Mouse (Mus musculus): Measurements from ENCODE around the gene Ppp2r3c. TPM values are rescaled to one million over a fixed set of nuclear protein-coding genes. Genes with fewer than 3 reads are reported as not detected.
"Not testable (repeated sequence)": the region's sequence is repeated elsewhere in the genome, so short reads cannot be mapped to it uniquely, and the experiment has no call there.

The Ppp2r3c gene
- total RNA-seq, 1 experiment = 11.7 TPM

- peak; percentile 76 for TF ChIP-seq ZNF384 (IDR thresholded peaks at IDR 0.05; ENCODE audit: low read depth, low read length)
- H3K9me3 ChIP-seq (ENCODE audit: control insufficient read depth, insufficient read depth, low read depth, low read length); H3K36me3 ChIP-seq (ENCODE audit: control insufficient read depth, insufficient read depth, low read length, poor library complexity, severe bottlenecking); H3K4me3 ChIP-seq (ENCODE audit: insufficient read depth in 1 of 2, low read depth in 1 of 2, low read length in 2 of 2, poor library complexity in 1 of 2, severe bottlenecking in 1 of 2); H3K4me1 ChIP-seq (ENCODE audit: control insufficient read depth in 2 of 2, insufficient read depth in 2 of 2, low read length in 2 of 2, poor library complexity in 1 of 2); DNase-seq (ENCODE audit: low read depth, low spot score); H3K9ac ChIP-seq (ENCODE audit: insufficient read depth, low read depth, low read length, poor library complexity, severe bottlenecking); H3K27ac ChIP-seq (ENCODE audit: insufficient read depth, low read depth, low read length, poor library complexity, severe bottlenecking); in situ Hi-C loops (cut with MboI; ENCODE audit: low sequenced_read_pairs in 2 of 2, unreplicated experiment in 2 of 2): not testable (repeated sequence)
These were observed 35.7 kb upstream of the Ppp2r3c start for GRCm38 (mm10) chr12:55338490-55338889.

GRCm38 (mm10) chr12:55333662-55334061 is 30.9 kb upstream of the Ppp2r3c start:
- H3K9ac ChIP-seq (ENCODE audit: insufficient read depth, low read depth, low read length, poor library complexity, severe bottlenecking) = no peak overlapping the region
- no peaks in the 10 kb centered on the region for H3K36me3 ChIP-seq (ENCODE audit: control insufficient read depth, insufficient read depth, low read length, poor library complexity, severe bottlenecking)
- peaks cover 0 to 2% of the 10 kb centered on the region in 2 experiments; a peak in 1 of 4 replicates for H3K4me1 ChIP-seq (ENCODE audit: control insufficient read depth in 2 of 2, insufficient read depth in 2 of 2, low read length in 2 of 2, poor library complexity in 1 of 2)
- no peak overlapping the region for H3K27ac ChIP-seq (ENCODE audit: insufficient read depth, low read depth, low read length, poor library complexity, severe bottlenecking)
- no peak overlapping the region for H3K4me3 ChIP-seq (ENCODE audit: insufficient read depth in 1 of 2, low read depth in 1 of 2, low read length in 2 of 2, poor library complexity in 1 of 2, severe bottlenecking in 1 of 2)
- in situ Hi-C loops (cut with MboI; ENCODE audit: low sequenced_read_pairs in 2 of 2, unreplicated experiment in 2 of 2) = no loop called here
- TF ChIP-seq HCFC1 (IDR thresholded peaks at IDR 0.05; ENCODE audit: borderline replicate concordance, insufficient read depth, low read length) = no peak
- no peak for TF ChIP-seq MAFK (IDR thresholded peaks at IDR 0.05; ENCODE audit: insufficient read depth, low read depth, low read length)
- no peak for TF ChIP-seq CHD2 (IDR thresholded peaks at IDR 0.05; ENCODE audit: low read depth, low read length)
- H3K9me3 ChIP-seq (ENCODE audit: control insufficient read depth, insufficient read depth, low read depth, low read length) = no peaks in the 10 kb centered on the region
- DNase-seq (ENCODE audit: low read depth, low spot score) = no peak

GRCm38 (mm10) chr12:55329351-55329750 is 26.6 kb upstream of the Ppp2r3c start:
- no peak overlapping the region for H3K27ac ChIP-seq (ENCODE audit: insufficient read depth, low read depth, low read length, poor library complexity, severe bottlenecking)
- H3K4me1 ChIP-seq (ENCODE audit: control insufficient read depth in 2 of 2, insufficient read depth in 2 of 2, low read length in 2 of 2, poor library complexity in 1 of 2) = peaks cover 0 to 2% of the 10 kb centered on the region in 2 experiments; a peak in 1 of 4 replicates
- DNase-seq (ENCODE audit: low read depth, low spot score) = no peak
- H3K36me3 ChIP-seq (ENCODE audit: control insufficient read depth, insufficient read depth, low read length, poor library complexity, severe bottlenecking) = no peaks in the 10 kb centered on the region
- H3K4me3 ChIP-seq (ENCODE audit: insufficient read depth in 1 of 2, low read depth in 1 of 2, low read length in 2 of 2, poor library complexity in 1 of 2, severe bottlenecking in 1 of 2) = no peak overlapping the region
- H3K9me3 ChIP-seq (ENCODE audit: control insufficient read depth, insufficient read depth, low read depth, low read length) = no peaks in the 10 kb centered on the region
- no peak overlapping the region for H3K9ac ChIP-seq (ENCODE audit: insufficient read depth, low read depth, low read length, poor library complexity, severe bottlenecking)
- in situ Hi-C loops (cut with MboI; ENCODE audit: low sequenced_read_pairs in 2 of 2, unreplicated experiment in 2 of 2) = no loop called here
- TF ChIP-seq MAFK (IDR thresholded peaks at IDR 0.05; ENCODE audit: insufficient read depth, low read depth, low read length) (no peak), CHD2 (IDR thresholded peaks at IDR 0.05; ENCODE audit: low read depth, low read length) (no peak)

- H3K27ac ChIP-seq (ENCODE audit: insufficient read depth, low read depth, low read length, poor library complexity, severe bottlenecking) = no peak overlapping the region
- DNase-seq (ENCODE audit: low read depth, low spot score) = no peak
- no peaks in the 10 kb centered on the region for H3K36me3 ChIP-seq (ENCODE audit: control insufficient read depth, insufficient read depth, low read length, poor library complexity, severe bottlenecking)
- no peaks in the 10 kb centered on the region for H3K9me3 ChIP-seq (ENCODE audit: control insufficient read depth, insufficient read depth, low read depth, low read length)
- peaks cover 0 to 2% of the 10 kb centered on the region in 2 experiments; a peak in 1 of 4 replicates for H3K4me1 ChIP-seq (ENCODE audit: control insufficient read depth in 2 of 2, insufficient read depth in 2 of 2, low read length in 2 of 2, poor library complexity in 1 of 2)
- TF ChIP-seq ZC3H11A (IDR thresholded peaks at IDR 0.05; ENCODE audit: borderline replicate concordance, low read depth, low read length) = no peak
- TF ChIP-seq CHD2 (IDR thresholded peaks at IDR 0.05; ENCODE audit: low read depth, low read length) = no peak
- no peak for TF ChIP-seq ZNF384 (IDR thresholded peaks at IDR 0.05; ENCODE audit: low read depth, low read length)
- no peak for TF ChIP-seq HCFC1 (IDR thresholded peaks at IDR 0.05; ENCODE audit: borderline replicate concordance, insufficient read depth, low read length)
- TF ChIP-seq MAFK (IDR thresholded peaks at IDR 0.05; ENCODE audit: insufficient read depth, low read depth, low read length) = no peak
- no peak overlapping the region for H3K9ac ChIP-seq (ENCODE audit: insufficient read depth, low read depth, low read length, poor library complexity, severe bottlenecking)
- no peak overlapping the region for H3K4me3 ChIP-seq (ENCODE audit: insufficient read depth in 1 of 2, low read depth in 1 of 2, low read length in 2 of 2, poor library complexity in 1 of 2, severe bottlenecking in 1 of 2)
- in situ Hi-C loops (cut with MboI; ENCODE audit: low sequenced_read_pairs in 2 of 2, unreplicated experiment in 2 of 2) = no loop called here
These were observed 26.0 kb upstream of the Ppp2r3c start for GRCm38 (mm10) chr12:55328784-55329183.

GRCm38 (mm10) chr12:55325702-55326101 is 22.9 kb upstream of the Ppp2r3c start:
- TF ChIP-seq HCFC1 (IDR thresholded peaks at IDR 0.05; ENCODE audit: borderline replicate concordance, insufficient read depth, low read length) (no peak), CHD2 (IDR thresholded peaks at IDR 0.05; ENCODE audit: low read depth, low read length) (no peak), ZC3H11A (IDR thresholded peaks at IDR 0.05; ENCODE audit: borderline replicate concordance, low read depth, low read length) (no peak), MAFK (IDR thresholded peaks at IDR 0.05; ENCODE audit: insufficient read depth, low read depth, low read length) (no peak), ZNF384 (IDR thresholded peaks at IDR 0.05; ENCODE audit: low read depth, low read length) (no peak)
- in situ Hi-C loops (cut with MboI; ENCODE audit: low sequenced_read_pairs in 2 of 2, unreplicated experiment in 2 of 2) = no loop called here

More at GRCm38 (mm10) chr12:55325702-55326101, 22.9 kb upstream of the Ppp2r3c start:
- Histone ChIP-seq H3K36me3 (ENCODE audit: control insufficient read depth, insufficient read depth, low read length, poor library complexity, severe bottlenecking) (no peaks in the 10 kb centered on the region), H3K9me3 (ENCODE audit: control insufficient read depth, insufficient read depth, low read depth, low read length) (no peaks in the 10 kb centered on the region), H3K4me1 (ENCODE audit: control insufficient read depth in 2 of 2, insufficient read depth in 2 of 2, low read length in 2 of 2, poor library complexity in 1 of 2) (peaks cover 2 to 4% of the 10 kb centered on the region in 2 experiments; a peak in 3 of 4 replicates), H3K27ac (ENCODE audit: insufficient read depth, low read depth, low read length, poor library complexity, severe bottlenecking) (no peak overlapping the region), H3K9ac (ENCODE audit: insufficient read depth, low read depth, low read length, poor library complexity, severe bottlenecking) (no peak overlapping the region), H3K4me3 (ENCODE audit: insufficient read depth in 1 of 2, low read depth in 1 of 2, low read length in 2 of 2, poor library complexity in 1 of 2, severe bottlenecking in 1 of 2) (no peak overlapping the region)
- no peak for DNase-seq (ENCODE audit: low read depth, low spot score)
